Mouse (Mus musculus) bone marrow, adult 2 months (tissue): ENCODE results near the gene Jph4.

Experiments used
- CTCF ChIP-seq: fragments of 200-500 bp; IDR thresholded peaks from 2 replicates; pipeline ENCODE4 v1.5.1; 2011; ENCODE audit warnings: low read length, control low read depth; ENCODE audit not compliant: control insufficient read depth, insufficient read depth
- POLR2A ChIP-seq: fragments of 200-500 bp; IDR thresholded peaks from 2 replicates; pipeline ENCODE4 v1.6.1; 2011; ENCODE audit warnings: low read depth, mild to moderate bottlenecking, control low read depth, low read length, borderline replicate concordance; ENCODE audit not compliant: control insufficient read depth

DNA sequence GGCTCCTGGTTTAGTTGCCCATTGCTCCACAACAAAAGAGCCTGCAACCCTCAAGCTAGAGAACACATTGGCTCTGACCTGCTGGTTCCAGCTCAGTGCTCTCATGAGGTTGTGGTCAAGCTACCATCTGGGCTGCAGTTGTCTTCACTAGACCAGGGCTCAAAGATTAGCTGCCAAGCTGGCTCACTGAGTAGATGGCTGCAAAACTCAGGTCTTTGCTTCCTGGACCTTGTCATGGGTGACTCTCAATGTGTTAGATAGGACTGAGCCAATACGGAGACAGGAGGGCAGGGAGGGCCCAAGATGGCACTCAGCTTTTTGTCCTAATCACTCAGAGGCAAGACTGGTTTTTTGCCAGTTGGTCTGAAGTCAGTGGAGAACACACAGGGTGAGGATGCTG is 29.6 kb upstream of the Jph4 start:
- TF ChIP-seq POLR2A (no peak), CTCF (no peak)
